Mouse (Mus musculus): ENCODE results near the gene Pafah1b1. TPM values are rescaled to one million over a fixed set of nuclear protein-coding genes. Genes with fewer than 3 reads are reported as not detected.
A peak's percentile ranks its signal among the peaks of the same experiment; 100 is the strongest.

Gene Pafah1b1
- total RNA-seq, 1 experiment = 64.6 TPM

DNA sequence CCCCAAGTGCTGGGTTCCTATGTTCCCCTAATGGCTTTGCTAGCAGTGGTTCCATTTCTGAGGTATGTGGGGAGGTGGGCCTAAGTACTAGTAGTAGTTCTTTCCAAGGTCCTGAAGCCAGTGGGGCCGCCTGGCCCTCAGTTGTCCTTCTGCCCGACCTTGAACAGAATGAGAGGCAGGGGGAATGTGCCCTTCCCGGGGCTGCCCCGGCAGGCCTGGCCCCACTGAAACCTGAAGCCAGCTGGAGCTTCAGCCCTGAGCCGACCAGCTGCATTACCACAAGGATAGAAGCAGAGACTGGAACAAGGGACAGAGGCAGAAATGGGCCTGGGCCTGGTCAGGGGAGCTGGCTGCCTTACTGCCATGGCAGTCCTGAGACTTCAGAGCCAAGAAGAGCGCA, 71.1 kb downstream of the Pafah1b1 start:
- DNase-seq (ENCODE audit: low read depth, low spot score) = no peak
- Histone ChIP-seq H3K36me3 (ENCODE audit: control insufficient read depth, insufficient read depth, low read length, poor library complexity, severe bottlenecking) (peaks cover 24% of the 10 kb centered on the region), H3K9ac (ENCODE audit: insufficient read depth, low read depth, low read length, poor library complexity, severe bottlenecking) (no peak overlapping the region), H3K27ac (ENCODE audit: insufficient read depth, low read depth, low read length, poor library complexity, severe bottlenecking) (no peak overlapping the region), H3K4me3 (ENCODE audit: insufficient read depth in 1 of 2, low read depth in 1 of 2, low read length in 2 of 2, poor library complexity in 1 of 2, severe bottlenecking in 1 of 2) (no peak overlapping the region), H3K4me1 (ENCODE audit: control insufficient read depth in 2 of 2, insufficient read depth in 2 of 2, low read length in 2 of 2, poor library complexity in 1 of 2) (peaks cover 9 to 25% of the 10 kb centered on the region in 2 experiments), H3K9me3 (ENCODE audit: control insufficient read depth, insufficient read depth, low read depth, low read length) (no peaks in the 10 kb centered on the region)
- TF ChIP-seq HCFC1 (IDR thresholded peaks at IDR 0.05; ENCODE audit: borderline replicate concordance, insufficient read depth, low read length) = no peak
- in situ Hi-C loops (cut with MboI; ENCODE audit: low sequenced_read_pairs in 2 of 2, unreplicated experiment in 2 of 2) = loop anchor here in 1 of 2 experiments (25.0 kb wide), 1 partner anchor 834 kb away; the partner anchor contains the start of gene Prpf8

DNA sequence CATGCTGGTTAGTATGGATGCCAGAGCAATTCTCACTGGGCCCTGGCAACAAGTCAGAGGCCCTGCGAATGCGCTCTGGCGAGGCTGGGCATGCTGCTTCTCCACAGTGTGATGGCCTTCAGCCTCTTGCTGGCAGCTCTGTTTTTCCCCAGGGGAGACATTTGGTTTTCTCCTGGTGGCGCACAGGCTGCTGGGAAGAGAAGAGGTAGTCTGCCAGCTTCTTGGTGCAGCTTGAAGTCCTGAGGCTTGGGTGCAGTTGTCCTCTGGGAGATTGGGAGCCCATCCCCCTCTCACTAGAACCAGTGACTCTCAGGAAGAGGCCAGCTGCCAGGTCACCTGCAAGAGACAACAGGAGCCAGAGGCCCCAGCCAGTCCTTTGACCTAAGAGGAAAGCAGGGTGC, 71.7 kb downstream of the Pafah1b1 start:
- H3K9ac ChIP-seq (ENCODE audit: insufficient read depth, low read depth, low read length, poor library complexity, severe bottlenecking) = no peak overlapping the region
- no peaks in the 10 kb centered on the region for H3K9me3 ChIP-seq (ENCODE audit: control insufficient read depth, insufficient read depth, low read depth, low read length)
- peaks cover 9 to 26% of the 10 kb centered on the region in 2 experiments for H3K4me1 ChIP-seq (ENCODE audit: control insufficient read depth in 2 of 2, insufficient read depth in 2 of 2, low read length in 2 of 2, poor library complexity in 1 of 2)
- in situ Hi-C loops (cut with MboI; ENCODE audit: low sequenced_read_pairs in 2 of 2, unreplicated experiment in 2 of 2) = loop anchor here in 1 of 2 experiments (25.0 kb wide), 1 partner anchor 835 kb away; the partner anchor contains the start of gene Prpf8
- no peak for TF ChIP-seq MAFK (IDR thresholded peaks at IDR 0.05; ENCODE audit: insufficient read depth, low read depth, low read length)
- H3K27ac ChIP-seq (ENCODE audit: insufficient read depth, low read depth, low read length, poor library complexity, severe bottlenecking) = no peak overlapping the region
- no peak for DNase-seq (ENCODE audit: low read depth, low spot score)
- H3K36me3 ChIP-seq (ENCODE audit: control insufficient read depth, insufficient read depth, low read length, poor library complexity, severe bottlenecking) = peaks cover 20% of the 10 kb centered on the region
- no peak overlapping the region for H3K4me3 ChIP-seq (ENCODE audit: insufficient read depth in 1 of 2, low read depth in 1 of 2, low read length in 2 of 2, poor library complexity in 1 of 2, severe bottlenecking in 1 of 2)

DNA sequence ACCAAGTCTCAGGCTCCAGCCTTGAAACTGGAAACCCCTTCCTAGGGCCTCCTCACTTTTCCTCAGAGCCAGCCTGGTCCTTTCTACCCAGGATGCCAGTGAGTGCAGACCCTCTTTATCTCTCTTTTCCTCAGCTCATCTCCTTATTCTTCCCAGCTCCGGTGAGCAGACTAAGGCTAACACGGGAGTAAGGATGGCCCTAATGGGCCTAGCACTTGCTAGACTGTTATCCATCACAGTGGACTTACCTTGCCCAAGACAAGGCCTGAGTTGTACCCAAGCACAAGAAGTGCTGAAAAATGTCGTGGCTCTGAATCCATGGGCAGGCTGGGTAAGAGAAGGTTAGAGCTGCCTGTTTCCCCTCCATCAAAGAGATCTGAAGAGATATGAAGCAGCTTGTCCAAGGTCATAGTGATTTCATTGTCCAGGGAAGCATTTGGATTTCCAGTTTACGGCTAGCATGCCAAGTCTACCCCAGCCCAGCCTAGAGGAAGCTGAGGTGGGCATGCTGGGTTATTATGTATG, 73.8 kb downstream of the Pafah1b1 start:
- Histone ChIP-seq H3K4me1 (ENCODE audit: control insufficient read depth in 2 of 2, insufficient read depth in 2 of 2, low read length in 2 of 2, poor library complexity in 1 of 2) (peaks cover 9 to 26% of the 10 kb centered on the region in 2 experiments), H3K9me3 (ENCODE audit: control insufficient read depth, insufficient read depth, low read depth, low read length) (no peaks in the 10 kb centered on the region), H3K9ac (ENCODE audit: insufficient read depth, low read depth, low read length, poor library complexity, severe bottlenecking) (peak overlapping the region; percentile 94), H3K36me3 (ENCODE audit: control insufficient read depth, insufficient read depth, low read length, poor library complexity, severe bottlenecking) (peaks cover 5% of the 10 kb centered on the region; the same call in 1 of the 2 replicates), H3K27ac (ENCODE audit: insufficient read depth, low read depth, low read length, poor library complexity, severe bottlenecking) (no peak overlapping the region), H3K4me3 (ENCODE audit: insufficient read depth in 1 of 2, low read depth in 1 of 2, low read length in 2 of 2, poor library complexity in 1 of 2, severe bottlenecking in 1 of 2) (peak overlapping the region; percentile 90 to 94)
- TF ChIP-seq CHD2 (IDR thresholded peaks at IDR 0.05; ENCODE audit: low read depth, low read length) (no peak), ZNF384 (IDR thresholded peaks at IDR 0.05; ENCODE audit: low read depth, low read length) (no peak), ZC3H11A (IDR thresholded peaks at IDR 0.05; ENCODE audit: borderline replicate concordance, low read depth, low read length) (no peak), MAFK (IDR thresholded peaks at IDR 0.05; ENCODE audit: insufficient read depth, low read depth, low read length) (no peak), HCFC1 (IDR thresholded peaks at IDR 0.05; ENCODE audit: borderline replicate concordance, insufficient read depth, low read length) (no peak)
- in situ Hi-C loops (cut with MboI; ENCODE audit: low sequenced_read_pairs in 2 of 2, unreplicated experiment in 2 of 2) = loop anchor here in 1 of 2 experiments (25.0 kb wide), 1 partner anchor 837 kb away; the partner anchor contains the start of gene Prpf8
- DNase-seq (ENCODE audit: low read depth, low spot score) = no peak

DNA sequence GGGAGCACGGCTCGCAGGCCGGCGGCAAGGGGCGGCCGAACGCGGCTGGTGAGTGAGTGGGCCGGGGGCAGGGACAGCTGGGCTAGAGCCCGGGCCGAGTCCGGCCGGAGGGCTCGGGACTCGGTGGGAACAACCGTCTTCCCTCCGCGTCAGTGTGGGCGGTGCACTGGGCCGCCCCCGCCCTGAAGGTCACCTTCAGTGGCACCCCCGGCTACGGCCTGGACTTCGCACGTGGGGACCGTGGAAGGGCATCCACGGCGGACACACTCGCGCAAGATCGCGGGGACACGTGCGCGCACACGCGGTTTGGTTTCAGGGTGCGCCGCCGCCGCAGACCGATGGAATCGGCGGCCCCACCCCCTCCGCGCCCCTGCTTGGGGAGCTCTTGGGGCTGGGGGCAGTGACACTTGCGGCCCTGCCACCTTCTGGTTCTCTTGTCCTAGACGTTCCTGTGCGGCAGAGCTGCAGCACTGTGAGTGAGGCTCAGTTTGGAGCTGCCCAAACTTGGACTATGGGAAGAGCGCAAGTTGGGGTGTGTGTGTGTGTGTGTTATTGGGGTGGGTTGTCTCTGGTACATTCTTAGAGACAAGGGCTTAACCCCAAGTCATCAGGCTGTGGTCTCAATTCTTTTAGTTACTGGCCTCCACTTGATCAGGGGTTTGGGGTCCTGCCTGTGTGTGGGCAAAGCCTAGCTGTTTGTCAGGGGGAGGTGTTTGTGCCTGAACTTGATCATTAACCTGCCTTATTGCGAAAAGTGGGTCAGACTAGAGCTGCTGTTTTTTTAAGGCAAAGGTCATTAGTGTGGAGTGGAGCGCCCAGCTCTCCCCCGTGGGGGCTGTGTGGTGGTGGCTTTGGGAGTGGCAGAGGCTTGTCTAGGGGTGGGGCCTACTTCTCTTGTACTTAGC, 74.6 kb downstream of the Pafah1b1 start:
- peak overlapping the region; percentile 90 to 94 for H3K4me3 ChIP-seq (ENCODE audit: insufficient read depth in 1 of 2, low read depth in 1 of 2, low read length in 2 of 2, poor library complexity in 1 of 2, severe bottlenecking in 1 of 2)
- H3K27ac ChIP-seq (ENCODE audit: insufficient read depth, low read depth, low read length, poor library complexity, severe bottlenecking) = peak overlapping the region; percentile 72
- no peak for TF ChIP-seq MAFK (IDR thresholded peaks at IDR 0.05; ENCODE audit: insufficient read depth, low read depth, low read length)
- TF ChIP-seq ZC3H11A (IDR thresholded peaks at IDR 0.05; ENCODE audit: borderline replicate concordance, low read depth, low read length) = no peak
- TF ChIP-seq CHD2 (IDR thresholded peaks at IDR 0.05; ENCODE audit: low read depth, low read length) = no peak
- TF ChIP-seq ZNF384 (IDR thresholded peaks at IDR 0.05; ENCODE audit: low read depth, low read length) = no peak
- no peak; the same call in 1 of the 2 replicates for TF ChIP-seq HCFC1 (IDR thresholded peaks at IDR 0.05; ENCODE audit: borderline replicate concordance, insufficient read depth, low read length)
- in situ Hi-C loops (cut with MboI; ENCODE audit: low sequenced_read_pairs in 2 of 2, unreplicated experiment in 2 of 2) = loop anchor here in 1 of 2 experiments (25.0 kb wide), 1 partner anchor 837 kb away; the partner anchor contains the start of gene Prpf8
- no peaks in the 10 kb centered on the region for H3K9me3 ChIP-seq (ENCODE audit: control insufficient read depth, insufficient read depth, low read depth, low read length)
- H3K4me1 ChIP-seq (ENCODE audit: control insufficient read depth in 2 of 2, insufficient read depth in 2 of 2, low read length in 2 of 2, poor library complexity in 1 of 2) = peaks cover 9 to 26% of the 10 kb centered on the region in 2 experiments
- DNase-seq (ENCODE audit: low read depth, low spot score) = no peak
- peak overlapping the region; percentile 94 for H3K9ac ChIP-seq (ENCODE audit: insufficient read depth, low read depth, low read length, poor library complexity, severe bottlenecking)
- H3K36me3 ChIP-seq (ENCODE audit: control insufficient read depth, insufficient read depth, low read length, poor library complexity, severe bottlenecking) = peaks cover 5% of the 10 kb centered on the region; the same call in 1 of the 2 replicates

Measured in ES-E14 (cell line).